Mouse (Mus musculus) heart, embryonic 11.5 days (tissue): ENCODE data around the gene Gprin2. TPM values are rescaled to one million over a fixed set of nuclear protein-coding genes. Genes with fewer than 3 reads are reported as not detected.

Experiments
- ATAC-seq: fragments of 200-750 bp; cut with Nextera tagmentation; replicated peaks from 2 replicates; pipeline ENCODE4 v1.8.0; 2017; ENCODE audit warnings: moderate library complexity; ENCODE audit not compliant: insufficient number of reproducible peaks, low FRiP score, low TSS enrichment
- H3K27ac ChIP-seq: fragments of 300-500 bp; sonication (generic); 2 replicates; pipeline ENCODE4 v1.5.1; 2014; ENCODE audit warnings: mild to moderate bottlenecking, low read depth, low read length
- H3K27me3 ChIP-seq: fragments of 300-500 bp; sonication (generic); 2 replicates; pipeline ENCODE4 v1.6.1; 2014; ENCODE audit warnings: mild to moderate bottlenecking, low read length, mixed read lengths; ENCODE audit not compliant: control insufficient read depth, insufficient read depth
- H3K36me3 ChIP-seq: fragments of 300-500 bp; sonication (generic); 2 replicates; pipeline ENCODE4 v1.6.1; 2014; ENCODE audit warnings: mild to moderate bottlenecking, low read length, moderate library complexity, mixed read lengths; ENCODE audit not compliant: control insufficient read depth, insufficient read depth
- H3K4me1 ChIP-seq: fragments of 300-500 bp; sonication (generic); 2 replicates; pipeline ENCODE4 v1.6.1; 2014; ENCODE audit warnings: low read length; ENCODE audit not compliant: control insufficient read depth, insufficient read depth
- H3K4me2 ChIP-seq: fragments of 300-500 bp; sonication (generic); 2 replicates; pipeline ENCODE4 v1.6.1; 2014; ENCODE audit warnings: mild to moderate bottlenecking, moderate library complexity
- H3K4me3 ChIP-seq: fragments of 300-500 bp; sonication (generic); 2 replicates; pipeline ENCODE4 v1.5.1; 2014; ENCODE audit warnings: low read depth, low read length
- H3K9ac ChIP-seq: fragments of 300-500 bp; sonication (generic); 2 replicates; pipeline ENCODE4 v1.6.1; 2014; ENCODE audit warnings: mild to moderate bottlenecking, low read depth, low read length, moderate library complexity
- H3K9me3 ChIP-seq: fragments of 300-500 bp; sonication (generic); replicated peaks from 2 replicates; pipeline ENCODE4 v1.6.1; 2016; ENCODE audit warnings: low read length; ENCODE audit not compliant: control insufficient read depth
- WGBS: fragments of 180-500 bp; shearing (Covaris S2); extraction: QIAGEN DNeasy Blood & Tissue Kit; methylation state at CpG from one replicate; pipeline ENCODE4 v1.1.7; 2014; ENCODE audit not compliant: insufficient replicate concordance; 5-methylcytosine and 5-hydroxymethylcytosine counted together
- polyA plus RNA-seq: library from polyadenylated mRNA; unstranded; fragments of >200 nt; fragmentation: Nextera tagmentation; extraction: Ambion mirVana; gene quantifications from 2 replicates; pipeline ENCODE4 v1.2.1, GENCODE M21; 2014

Gprin2 gene
- polyA plus RNA-seq, 1 experiment from 2014 or later = 0.04 TPM

- no peaks in the 10 kb centered on the region for H3K27me3 ChIP-seq
- peaks cover 7% of the 10 kb centered on the region for H3K4me1 ChIP-seq
- H3K9me3 ChIP-seq = no peaks in the 10 kb centered on the region
- 75% methylated on average over 12 of the region's 12 CpGs for WGBS
- no peak overlapping the region for H3K4me3 ChIP-seq
- no peak for ATAC-seq
- H3K36me3 ChIP-seq = no peaks in the 10 kb centered on the region
- no peak overlapping the region for H3K9ac ChIP-seq
- no peak overlapping the region for H3K27ac ChIP-seq
- H3K4me2 ChIP-seq = no peak overlapping the region
These were observed 26.5 kb upstream of the Gprin2 start for GRCm38 (mm10) chr14:34227981-34228380.

- H3K27ac ChIP-seq = no peak overlapping the region
- 74% methylated on average over 4 of the region's 4 CpGs for WGBS
- no peaks in the 10 kb centered on the region for H3K36me3 ChIP-seq
- H3K9ac ChIP-seq = no peak overlapping the region
- H3K4me3 ChIP-seq = no peak overlapping the region
- no peaks in the 10 kb centered on the region for H3K9me3 ChIP-seq
- peaks cover 7% of the 10 kb centered on the region; the same call in 1 of the 2 replicates for H3K27me3 ChIP-seq
- H3K4me2 ChIP-seq = no peak overlapping the region
- H3K4me1 ChIP-seq = peaks cover 7% of the 10 kb centered on the region
- ATAC-seq = no peak
These were observed 25.1 kb upstream of the Gprin2 start for GRCm38 (mm10) chr14:34226566-34226965.

GRCm38 (mm10) chr14:34225986-34226385 is 24.5 kb upstream of the Gprin2 start:
- 73% methylated on average over 9 of the region's 9 CpGs for WGBS
- H3K27me3 ChIP-seq = peaks cover 8% of the 10 kb centered on the region
- no peak overlapping the region for H3K9ac ChIP-seq
- peaks cover 7% of the 10 kb centered on the region for H3K4me1 ChIP-seq
- H3K4me2 ChIP-seq = no peak overlapping the region
- no peak for ATAC-seq
- H3K4me3 ChIP-seq = no peak overlapping the region
- H3K27ac ChIP-seq = no peak overlapping the region
- no peaks in the 10 kb centered on the region for H3K36me3 ChIP-seq
- no peaks in the 10 kb centered on the region for H3K9me3 ChIP-seq

GRCm38 (mm10) chr14:34223362-34223898 is 22.0 kb upstream of the Gprin2 start:
- no peaks in the 10 kb centered on the region for H3K36me3 ChIP-seq
- WGBS = 62% methylated on average over 5 of the region's 5 CpGs
- H3K27me3 ChIP-seq = peaks cover 34% of the 10 kb centered on the region
- no peak overlapping the region for H3K4me2 ChIP-seq
- H3K9me3 ChIP-seq = no peaks in the 10 kb centered on the region
- H3K4me1 ChIP-seq = peaks cover 9% of the 10 kb centered on the region
- ATAC-seq = no peak
- H3K27ac ChIP-seq = no peak overlapping the region
- no peak overlapping the region for H3K9ac ChIP-seq
- H3K4me3 ChIP-seq = no peak overlapping the region

GRCm38 (mm10) chr14:34221416-34222077 is 20.1 kb upstream of the Gprin2 start:
- Histone ChIP-seq H3K27me3 (peaks cover 36% of the 10 kb centered on the region), H3K36me3 (no peaks in the 10 kb centered on the region), H3K9me3 (no peaks in the 10 kb centered on the region), H3K27ac (no peak overlapping the region), H3K4me1 (peaks cover 4% of the 10 kb centered on the region; the same call in 1 of the 2 replicates), H3K9ac (no peak overlapping the region), H3K4me3 (no peak overlapping the region), H3K4me2 (no peak overlapping the region)
- 67% methylated on average over 5 of the region's 5 CpGs for WGBS
- ATAC-seq = no peak

GRCm38 (mm10) chr14:34220426-34220825 is 19.0 kb upstream of the Gprin2 start:
- Histone ChIP-seq H3K4me1 (peaks cover 4% of the 10 kb centered on the region; the same call in 1 of the 2 replicates), H3K9me3 (no peaks in the 10 kb centered on the region), H3K27ac (no peak overlapping the region), H3K9ac (no peak overlapping the region), H3K4me2 (no peak overlapping the region), H3K36me3 (no peaks in the 10 kb centered on the region), H3K4me3 (no peak overlapping the region), H3K27me3 (peaks cover 36% of the 10 kb centered on the region)
- no peak for ATAC-seq
- WGBS = 63% methylated on average over 5 of the region's 5 CpGs

- Histone ChIP-seq H3K4me2 (peak overlapping the region; percentile 75), H3K9me3 (no peaks in the 10 kb centered on the region), H3K4me3 (peak overlapping the region; percentile 42), H3K27ac (no peak overlapping the region), H3K9ac (peak overlapping the region; percentile 67), H3K27me3 (peaks cover 36% of the 10 kb centered on the region), H3K36me3 (no peaks in the 10 kb centered on the region), H3K4me1 (peaks cover 4% of the 10 kb centered on the region; the same call in 1 of the 2 replicates)
- ATAC-seq = no peak
- 4% methylated on average over 28 of the region's 29 CpGs for WGBS
These were observed 18.3 kb upstream of the Gprin2 start for GRCm38 (mm10) chr14:34219786-34220198.

- no peak for ATAC-seq
- 51% methylated on average over 6 of the region's 6 CpGs for WGBS
- no peak within 1 kb of the TSS for H3K27ac ChIP-seq
- peak within 1 kb of the TSS; percentile 42 for H3K4me3 ChIP-seq
- H3K9me3 ChIP-seq = no peaks in the 10 kb centered on the region
- peaks cover 36% of the 10 kb centered on the region for H3K27me3 ChIP-seq
- H3K4me2 ChIP-seq = peak within 1 kb of the TSS; percentile 75
- H3K4me1 ChIP-seq = peaks cover 4% of the 10 kb centered on the region; the same call in 1 of the 2 replicates
- H3K9ac ChIP-seq = peak within 1 kb of the TSS; percentile 67
- no peaks in the 10 kb centered on the region for H3K36me3 ChIP-seq
These were observed 17.8 kb upstream of the Gprin2 start, which contains the start of gene Syt15 for GRCm38 (mm10) chr14:34219295-34219694. TSS of gene Syt15 (plus strand) at chr14:34219595.
